Mouse (Mus musculus) heart, postnatal 0 days (tissue): ENCODE results near the gene Rnf185. TPM values are rescaled to one million over a fixed set of nuclear protein-coding genes. Genes with fewer than 3 reads are reported as not detected.

Experiments used
- ATAC-seq: fragments of 200-750 bp; cut with Nextera tagmentation; 2 replicates; pipeline ENCODE4 v1.8.0; 2017; ENCODE audit warnings: low read depth, moderate number of reproducible peaks, moderate library complexity; ENCODE audit not compliant: insufficient read depth
- DNase-seq: peaks from one replicate; pipeline ENCODE4 v3.0.0-alpha.2; 2016; ENCODE audit warnings: low spot score
- H3K27ac ChIP-seq: fragments of 300-500 bp; sonication (generic); 2 replicates; pipeline ENCODE4 v1.5.1; 2014; ENCODE audit warnings: low read depth, mild to moderate bottlenecking
- H3K27me3 ChIP-seq: fragments of 300-500 bp; sonication (generic); 2 replicates; pipeline ENCODE4 v1.6.1; 2014; ENCODE audit warnings: low read length, mixed read lengths; ENCODE audit not compliant: control insufficient read depth, insufficient read depth
- H3K36me3 ChIP-seq: fragments of 300-500 bp; sonication (generic); replicated peaks from 2 replicates; pipeline ENCODE4 v1.6.1; 2014; ENCODE audit warnings: low read length, mixed read lengths; ENCODE audit not compliant: control insufficient read depth, insufficient read depth
- H3K4me1 ChIP-seq: fragments of 300-500 bp; sonication (generic); 2 replicates; pipeline ENCODE4 v1.6.1; 2014; ENCODE audit warnings: antibody characterized with exemption; ENCODE audit not compliant: control insufficient read depth, insufficient read depth
- H3K4me2 ChIP-seq: fragments of 300-500 bp; sonication (generic); 2 replicates; pipeline ENCODE4 v1.6.1; 2014; ENCODE audit warnings: low read depth, mild to moderate bottlenecking, low read length, moderate library complexity
- H3K4me3 ChIP-seq: fragments of 300-500 bp; sonication (generic); 2 replicates; pipeline ENCODE4 v1.5.1; 2014; ENCODE audit warnings: low read depth, low read length
- H3K9ac ChIP-seq: fragments of 300-500 bp; sonication (generic); replicated peaks from 2 replicates; pipeline ENCODE4 v1.6.1; 2014; ENCODE audit warnings: low read depth, low read length, mixed read lengths
- H3K9me3 ChIP-seq: fragments of 300-500 bp; sonication (generic); replicated peaks from 2 replicates; pipeline ENCODE4 v1.6.1; 2016; ENCODE audit warnings: low read length; ENCODE audit not compliant: control insufficient read depth
- CTCF ChIP-seq: IDR thresholded peaks from 2 replicates; pipeline ENCODE4 v1.5.1; 2016; ENCODE audit warnings: antibody characterized with exemption, control low read depth, low read depth
- EP300 ChIP-seq: IDR thresholded peaks from 2 replicates; pipeline ENCODE4 v1.6.1; 2016; ENCODE audit warnings: antibody characterized with exemption, low read depth
- WGBS: fragments of 180-500 bp; shearing (Covaris S2); extraction: QIAGEN DNeasy Blood & Tissue Kit; methylation state at CpG from one replicate; pipeline ENCODE4 v1.1.7; 2014; 5-methylcytosine and 5-hydroxymethylcytosine counted together
- polyA plus RNA-seq: library from polyadenylated mRNA; unstranded; fragments of >200 nt; fragmentation: Nextera tagmentation; extraction: Ambion mirVana; gene quantifications from 2 replicates; pipeline ENCODE4 v1.2.1, GENCODE M21; 2015
- total RNA-seq: library from RNA; depleted of rRNA; stranded (reverse); fragments of >200 nt; gene quantifications from 2 replicates; pipeline ENCODE4 v1.2.3, GENCODE M21; 2014; ENCODE audit warnings: low replicate concordance

The Rnf185 gene
- total and polyA plus RNA-seq, 2 experiments from 2014 or later: 23.6 to 41.2 TPM

- Histone ChIP-seq H3K27ac (no peak overlapping the region), H3K9ac (no peak overlapping the region), H3K4me3 (no peak overlapping the region), H3K36me3 (no peaks in the 10 kb centered on the region), H3K9me3 (no peaks in the 10 kb centered on the region), H3K27me3 (no peaks in the 10 kb centered on the region), H3K4me2 (no peak overlapping the region), H3K4me1 (no peaks in the 10 kb centered on the region; the same call in 1 of the 2 replicates)
- TF ChIP-seq EP300: no peak
- no peak for TF ChIP-seq CTCF
- DNase-seq (no peak), ATAC-seq (no peak)
- 48% methylated on average over 5 of the region's 5 CpGs for WGBS
Measured at GRCm38 (mm10) chr11:3389996-3390395, 62.2 kb downstream of the Rnf185 start.

GRCm38 (mm10) chr11:3387482-3388196 lies 64.5 kb downstream of the Rnf185 start:
- ATAC-seq: no peak
- H3K27ac ChIP-seq: no peak overlapping the region
- WGBS: 78% methylated on average over 6 of the region's 6 CpGs

GRCm38 (mm10) chr11:3386941-3387368 lies 65.2 kb downstream of the Rnf185 start:
- H3K9ac ChIP-seq: no peak overlapping the region
- H3K4me3 ChIP-seq: no peak overlapping the region
- peaks cover 3% of the 10 kb centered on the region; the same call in 1 of the 2 replicates for H3K36me3 ChIP-seq
- DNase-seq: peak; percentile 81
- peak; percentile 99 for TF ChIP-seq CTCF
- TF ChIP-seq EP300: no peak
- H3K4me1 ChIP-seq: no peaks in the 10 kb centered on the region; the same call in 1 of the 2 replicates
- peak; percentile 89 for ATAC-seq
- 14% methylated on average over 4 of the region's 4 CpGs for WGBS
- H3K27ac ChIP-seq: no peak overlapping the region
- no peaks in the 10 kb centered on the region for H3K27me3 ChIP-seq
- H3K9me3 ChIP-seq: no peaks in the 10 kb centered on the region
- no peak overlapping the region for H3K4me2 ChIP-seq

More at GRCm38 (mm10) chr11:3387482-3388196, 64.5 kb downstream of the Rnf185 start:
- Histone ChIP-seq H3K4me2 (no peak overlapping the region), H3K27me3 (no peaks in the 10 kb centered on the region), H3K36me3 (0 out of 2 replicates have a peak, but pooled peaks cover 3% of the 10 kb centered on the region), H3K9me3 (no peaks in the 10 kb centered on the region), H3K4me1 (no peaks in the 10 kb centered on the region; the same call in 1 of the 2 replicates), H3K9ac (no peak overlapping the region), H3K4me3 (no peak overlapping the region)
- DNase-seq: no peak
- TF ChIP-seq EP300 (no peak), CTCF (no peak)

- ATAC-seq (no peak), DNase-seq (no peak)
- 74% methylated on average over 5 of the region's 5 CpGs for WGBS
Measured at GRCm38 (mm10) chr11:3382602-3383594, 69.3 kb downstream of the Rnf185 start.

GRCm38 (mm10) chr11:3381148-3381814 lies 70.9 kb downstream of the Rnf185 start:
- Histone ChIP-seq H3K36me3 (peaks cover 3% of the 10 kb centered on the region; the same call in 1 of the 2 replicates), H3K4me1 (no peaks in the 10 kb centered on the region), H3K9me3 (no peaks in the 10 kb centered on the region), H3K27me3 (no peaks in the 10 kb centered on the region), H3K9ac (no peak overlapping the region), H3K27ac (no peak overlapping the region), H3K4me3 (no peak overlapping the region), H3K4me2 (no peak overlapping the region)
- TF ChIP-seq EP300 (no peak), CTCF (no peak)
- WGBS: 78% methylated on average over 6 of the region's 6 CpGs
- ATAC-seq (no peak), DNase-seq (no peak)

More at GRCm38 (mm10) chr11:3382602-3383594, 69.3 kb downstream of the Rnf185 start:
- TF ChIP-seq CTCF: no peak
- TF ChIP-seq EP300: no peak
- Histone ChIP-seq H3K9me3 (no peaks in the 10 kb centered on the region), H3K4me3 (no peak overlapping the region), H3K27ac (no peak overlapping the region), H3K4me2 (no peak overlapping the region), H3K9ac (no peak overlapping the region), H3K4me1 (no peaks in the 10 kb centered on the region; the same call in 1 of the 2 replicates), H3K36me3 (peaks cover 3% of the 10 kb centered on the region; the same call in 1 of the 2 replicates), H3K27me3 (no peaks in the 10 kb centered on the region)
